Mouse (Mus musculus) urinary bladder, postnatal 10 days (tissue): ENCODE data around the gene Prr13.

Experiments
- DNase-seq: peaks from one replicate; pipeline ENCODE4 v3.0.0; 2022; ENCODE audit warnings: low spot score

The Prr13 gene

GRCm38 (mm10) chr15:102505073-102505769 lies 46.4 kb downstream of the Prr13 start:
- DNase-seq = no peak

GRCm38 (mm10) chr15:102505770-102506463 lies 47.1 kb downstream of the Prr13 start:
- DNase-seq = no peak

- DNase-seq = no peak
Observed at GRCm38 (mm10) chr15:102506464-102506830, 47.6 kb downstream of the Prr13 start.

GRCm38 (mm10) chr15:102506864-102507263 lies 48.0 kb downstream of the Prr13 start:
- no peak for DNase-seq

DNA sequence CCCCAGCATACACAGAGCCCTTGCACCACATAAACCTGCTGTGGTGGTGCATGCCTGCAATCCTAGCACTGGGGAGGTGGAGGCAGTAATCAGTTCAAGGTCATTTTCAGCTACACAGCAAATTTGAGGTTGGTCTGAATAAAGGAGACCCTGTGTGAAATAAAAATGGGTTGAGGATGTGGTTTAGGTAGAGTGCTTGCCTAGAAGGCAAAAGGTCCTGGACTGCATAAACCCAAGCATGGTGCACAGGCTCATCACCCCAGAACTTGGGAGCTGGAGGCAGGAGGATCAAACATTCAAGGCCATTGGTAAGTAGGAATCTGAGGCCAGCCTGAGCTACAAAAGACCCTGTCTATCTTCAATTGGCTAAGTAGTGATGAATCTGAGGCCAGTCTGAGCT lies 48.7 kb downstream of the Prr13 start:
- no peak for DNase-seq

- no peak for DNase-seq
Observed at GRCm38 (mm10) chr15:102508336-102508735, 49.5 kb downstream of the Prr13 start.

- no peak for DNase-seq
Observed at GRCm38 (mm10) chr15:102510110-102510509, 51.3 kb downstream of the Prr13 start.

DNA sequence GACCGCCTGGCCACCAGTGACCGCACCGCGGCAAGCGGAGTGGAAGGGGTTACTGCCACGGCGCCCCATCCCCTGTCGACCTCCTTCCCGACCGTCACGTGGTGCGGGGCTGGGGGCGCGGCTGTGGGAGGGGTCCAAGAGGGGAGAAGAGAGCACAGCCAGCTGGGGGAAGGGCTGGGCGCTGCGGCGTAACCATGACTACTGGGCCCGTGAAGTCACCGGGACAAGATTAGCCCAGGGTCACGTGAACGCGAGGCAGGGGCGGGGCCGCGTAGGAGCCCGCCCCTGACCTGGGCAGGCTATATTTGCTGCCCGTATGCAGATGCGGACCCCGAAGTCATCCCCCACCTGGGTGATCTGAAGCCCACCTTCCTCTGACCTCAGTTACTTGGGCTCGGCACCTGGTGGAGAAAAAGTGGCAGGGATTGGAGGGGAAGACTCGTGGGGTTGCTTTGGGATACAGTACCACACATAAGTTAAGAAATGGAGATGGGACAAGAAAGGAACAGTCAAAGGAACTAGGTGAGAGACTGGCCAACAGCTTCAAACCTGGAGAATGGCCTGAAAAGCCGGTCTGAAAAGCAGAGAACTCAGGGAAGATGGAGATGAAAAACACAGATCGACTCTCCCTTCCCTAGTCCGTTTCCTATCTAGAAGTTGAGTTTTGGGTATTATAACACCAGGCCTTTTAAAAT lies 51.9 kb downstream of the Prr13 start:
- DNase-seq = peak; percentile 48

GRCm38 (mm10) chr15:102511285-102511833 lies 52.5 kb downstream of the Prr13 start:
- no peak for DNase-seq

- no peak for DNase-seq
Observed at GRCm38 (mm10) chr15:102512010-102512409, 53.2 kb downstream of the Prr13 start.
